Mouse (Mus musculus): ENCODE results near the gene Fgfr2.

GRCm38 (mm10) chr7:132615346-132615745 is 507.8 kb downstream of the Fgfr2 start:
- TF ChIP-seq CTCF (conservative IDR thresholded peaks at IDR 0.05; ENCODE audit: low read length) (no peak), NANOG (IDR thresholded peaks at IDR 0.05; ENCODE audit: borderline replicate concordance, low read length) (no peak), POU5F1 (IDR thresholded peaks at IDR 0.05; ENCODE audit: borderline replicate concordance, low read length) (no peak)

Measured in E14TG2a.4 (cell line).